Mouse (Mus musculus): Measurements from ENCODE around the gene Gemin5. TPM values are rescaled to one million over a fixed set of nuclear protein-coding genes. Genes with fewer than 3 reads are reported as not detected.

Gemin5 gene
- polyA plus RNA-seq, 2 experiments = 14.8 to 16.8 TPM

DNA sequence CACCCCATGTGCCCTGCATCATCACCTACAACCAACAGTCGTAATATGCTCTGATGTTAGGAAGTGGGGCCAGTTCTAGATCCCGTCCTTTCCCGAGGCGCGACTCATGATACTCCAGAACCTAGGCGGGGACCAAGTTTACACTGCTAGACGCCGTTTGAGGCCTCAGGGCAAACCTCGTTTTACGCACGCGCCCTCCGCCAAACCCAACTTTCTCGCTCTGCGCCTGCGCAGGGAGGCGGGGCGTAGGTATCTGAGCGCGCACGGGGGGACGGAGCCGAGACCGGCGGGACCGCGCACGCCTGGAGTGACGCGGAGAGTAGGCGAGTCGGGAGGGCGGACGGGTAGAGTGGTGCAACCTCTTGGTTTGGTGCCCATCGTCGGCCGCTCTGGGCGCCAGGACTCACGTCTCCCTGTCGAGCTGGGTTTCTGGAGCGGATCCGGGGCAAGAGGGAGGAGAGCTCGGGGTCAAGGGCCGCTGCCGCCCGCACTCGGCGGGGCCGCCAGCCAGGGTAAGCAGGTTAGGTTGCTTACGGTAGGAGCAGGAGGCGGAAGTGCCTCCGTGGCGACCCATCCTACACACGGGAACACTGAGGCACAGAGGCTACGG, 64.5 kb downstream of the Gemin5 start, which contains the start of gene Cnot8:
TSS of gene Cnot8 (plus strand) at position 457 of the 610 bp plus-strand sequence.
- Histone ChIP-seq H3K4me1 (ENCODE audit: control insufficient read depth, insufficient read depth, low read length) (peaks cover 12% of the 10 kb centered on the region), H3K27ac (replicated peaks; ENCODE audit: low read depth, low read length) (peak within 1 kb of the TSS; percentile 89), H3K36me3 (ENCODE audit: control insufficient read depth, insufficient read depth, low read length) (no peaks in the 10 kb centered on the region), H3K4me2 (replicated peaks; ENCODE audit: low read depth, low read length, severe bottlenecking) (peak within 1 kb of the TSS; percentile 74), H3K9me3 (ENCODE audit: control insufficient read depth, low read length) (no peaks in the 10 kb centered on the region), H3K9ac (ENCODE audit: low read depth, low read length, severe bottlenecking) (peak within 1 kb of the TSS; percentile 95), H3K27me3 (ENCODE audit: control insufficient read depth, insufficient read depth, low read length) (no peaks in the 10 kb centered on the region), H3K4me3 (replicated peaks; ENCODE audit: low read length) (peak within 1 kb of the TSS; percentile 93)
- ATAC-seq (ENCODE audit: low FRiP score, low read depth) (peak; percentile 96), DNase-seq (ENCODE audit: low spot score) (peak; percentile 97)
- TF ChIP-seq POLR2A (IDR thresholded peaks at IDR 0.05; ENCODE audit: borderline replicate concordance, extremely low read depth, insufficient read depth, insufficient read length) = peak; percentile 68; the same call in 1 of the 2 replicates
- WGBS = under 1% methylated on average over 53 of the region's 55 CpGs

- Histone ChIP-seq H3K9me3 (ENCODE audit: control insufficient read depth, low read length) (no peaks in the 10 kb centered on the region), H3K4me2 (replicated peaks; ENCODE audit: low read depth, low read length, severe bottlenecking) (peak overlapping the region; percentile 74), H3K36me3 (ENCODE audit: control insufficient read depth, insufficient read depth, low read length) (no peaks in the 10 kb centered on the region), H3K27me3 (ENCODE audit: control insufficient read depth, insufficient read depth, low read length) (no peaks in the 10 kb centered on the region), H3K9ac (ENCODE audit: low read depth, low read length, severe bottlenecking) (peak overlapping the region; percentile 61), H3K27ac (replicated peaks; ENCODE audit: low read depth, low read length) (peak overlapping the region; percentile 65), H3K4me3 (replicated peaks; ENCODE audit: low read length) (peak overlapping the region; percentile 93), H3K4me1 (ENCODE audit: control insufficient read depth, insufficient read depth, low read length) (peaks cover 12% of the 10 kb centered on the region)
- TF ChIP-seq POLR2A (IDR thresholded peaks at IDR 0.05; ENCODE audit: borderline replicate concordance, extremely low read depth, insufficient read depth, insufficient read length) = no peak
- DNase-seq (ENCODE audit: low spot score) (no peak), ATAC-seq (ENCODE audit: low FRiP score, low read depth) (peak; percentile 16)
- WGBS = 56% methylated on average over 12 of the region's 13 CpGs
Observed at GRCm38 (mm10) chr11:58103344-58103653, 65.0 kb downstream of the Gemin5 start.

DNA sequence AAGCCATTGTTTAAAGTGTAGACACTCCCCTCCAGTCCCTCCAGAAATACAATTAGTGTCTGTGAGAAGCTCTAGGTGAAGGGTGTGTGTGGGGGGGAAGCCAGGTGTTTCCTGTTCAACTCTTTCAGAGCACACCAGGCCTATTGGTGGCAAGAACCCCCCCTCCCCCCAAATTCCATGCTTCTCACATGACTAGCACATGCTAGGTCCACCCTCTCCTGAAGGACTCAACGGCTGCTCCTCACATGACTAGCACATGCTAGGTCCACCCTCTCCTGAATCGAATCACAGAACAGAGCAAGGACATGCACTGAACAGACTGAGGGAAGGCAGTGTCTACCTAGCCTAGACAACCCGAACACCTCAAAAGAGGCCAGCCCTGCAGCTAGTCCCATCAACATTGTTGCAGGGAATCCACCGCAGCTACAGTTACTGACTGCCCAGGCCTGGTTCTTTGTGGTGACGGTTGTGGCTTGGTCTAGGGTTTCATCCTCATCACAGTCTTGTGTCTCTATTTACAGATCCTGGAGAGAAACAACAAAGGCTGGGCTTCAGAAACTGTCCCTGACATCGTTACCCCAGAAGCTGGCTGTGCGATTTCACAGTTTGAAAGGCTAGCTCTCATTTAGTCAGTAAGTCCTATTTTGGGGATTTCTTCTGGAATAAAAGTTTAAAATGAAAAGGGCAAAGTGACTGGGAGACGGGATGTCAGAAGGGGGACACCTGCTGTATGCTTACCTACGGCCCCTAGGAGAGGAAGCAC, 65.6 kb downstream of the Gemin5 start:
- ATAC-seq (ENCODE audit: low FRiP score, low read depth) = no peak
- no peaks in the 10 kb centered on the region for H3K9me3 ChIP-seq (ENCODE audit: control insufficient read depth, low read length)
- H3K27ac ChIP-seq (replicated peaks; ENCODE audit: low read depth, low read length) = peak overlapping the region; percentile 65
- WGBS = 88% methylated on average over 9 of the region's 9 CpGs
- peaks cover 12% of the 10 kb centered on the region for H3K4me1 ChIP-seq (ENCODE audit: control insufficient read depth, insufficient read depth, low read length)
- peak overlapping the region; percentile 74 for H3K4me2 ChIP-seq (replicated peaks; ENCODE audit: low read depth, low read length, severe bottlenecking)
- peak overlapping the region; percentile 61 for H3K9ac ChIP-seq (ENCODE audit: low read depth, low read length, severe bottlenecking)
- no peaks in the 10 kb centered on the region for H3K36me3 ChIP-seq (ENCODE audit: control insufficient read depth, insufficient read depth, low read length)
- no peak for TF ChIP-seq POLR2A (IDR thresholded peaks at IDR 0.05; ENCODE audit: borderline replicate concordance, extremely low read depth, insufficient read depth, insufficient read length)
- DNase-seq (ENCODE audit: low spot score) = no peak
- peak overlapping the region; percentile 93 for H3K4me3 ChIP-seq (replicated peaks; ENCODE audit: low read length)
- H3K27me3 ChIP-seq (ENCODE audit: control insufficient read depth, insufficient read depth, low read length) = no peaks in the 10 kb centered on the region

- no peak for TF ChIP-seq POLR2A (IDR thresholded peaks at IDR 0.05; ENCODE audit: borderline replicate concordance, extremely low read depth, insufficient read depth, insufficient read length)
- Histone ChIP-seq H3K9me3 (ENCODE audit: control insufficient read depth, low read length) (no peaks in the 10 kb centered on the region), H3K27ac (replicated peaks; ENCODE audit: low read depth, low read length) (no peak overlapping the region), H3K27me3 (ENCODE audit: control insufficient read depth, insufficient read depth, low read length) (no peaks in the 10 kb centered on the region), H3K9ac (ENCODE audit: low read depth, low read length, severe bottlenecking) (no peak overlapping the region), H3K4me2 (replicated peaks; ENCODE audit: low read depth, low read length, severe bottlenecking) (no peak overlapping the region), H3K36me3 (ENCODE audit: control insufficient read depth, insufficient read depth, low read length) (no peaks in the 10 kb centered on the region), H3K4me1 (ENCODE audit: control insufficient read depth, insufficient read depth, low read length) (peaks cover 12% of the 10 kb centered on the region), H3K4me3 (replicated peaks; ENCODE audit: low read length) (no peak overlapping the region)
- no peak for DNase-seq (ENCODE audit: low spot score)
- 75% methylated on average over 3 of the region's 3 CpGs for WGBS
- no peak for ATAC-seq (ENCODE audit: low FRiP score, low read depth)
Observed at GRCm38 (mm10) chr11:58102146-58102545, 66.2 kb downstream of the Gemin5 start.

- no peaks in the 10 kb centered on the region for H3K36me3 ChIP-seq (ENCODE audit: control insufficient read depth, insufficient read depth, low read length)
- peaks cover 12% of the 10 kb centered on the region for H3K4me1 ChIP-seq (ENCODE audit: control insufficient read depth, insufficient read depth, low read length)
- no peak overlapping the region for H3K27ac ChIP-seq (replicated peaks; ENCODE audit: low read depth, low read length)
- DNase-seq (ENCODE audit: low spot score) = no peak
- H3K9me3 ChIP-seq (ENCODE audit: control insufficient read depth, low read length) = no peaks in the 10 kb centered on the region
- no peaks in the 10 kb centered on the region for H3K27me3 ChIP-seq (ENCODE audit: control insufficient read depth, insufficient read depth, low read length)
- no peak for ATAC-seq (ENCODE audit: low FRiP score, low read depth)
- WGBS = 82% methylated on average over 4 of the region's 4 CpGs
- H3K4me2 ChIP-seq (replicated peaks; ENCODE audit: low read depth, low read length, severe bottlenecking) = no peak overlapping the region
- no peak overlapping the region for H3K4me3 ChIP-seq (replicated peaks; ENCODE audit: low read length)
- no peak for TF ChIP-seq POLR2A (IDR thresholded peaks at IDR 0.05; ENCODE audit: borderline replicate concordance, extremely low read depth, insufficient read depth, insufficient read length)
- no peak overlapping the region for H3K9ac ChIP-seq (ENCODE audit: low read depth, low read length, severe bottlenecking)
Observed at GRCm38 (mm10) chr11:58101194-58101720, 67.1 kb downstream of the Gemin5 start.

Measured in limb, embryonic 14.5 days (tissue).